Mouse (Mus musculus) ES-E14 (cell line): ENCODE data around the gene Shld2.

Source experiments
- CHD2 ChIP-seq: IDR thresholded peaks from 2 replicates; pipeline ENCODE4 v1.6.1; 2014; ENCODE audit warnings: mild to moderate bottlenecking, low read depth, low read length, inconsistent platforms
- HCFC1 ChIP-seq: IDR thresholded peaks from 2 replicates; pipeline ENCODE4 v1.6.1; 2012; ENCODE audit warnings: low read length, inconsistent platforms, borderline replicate concordance; ENCODE audit not compliant: insufficient read depth
- MAFK ChIP-seq: IDR thresholded peaks from 2 replicates; pipeline ENCODE4 v1.6.1; 2014; ENCODE audit warnings: mild to moderate bottlenecking, low read depth, low read length, inconsistent platforms; ENCODE audit not compliant: insufficient read depth
- ZC3H11A ChIP-seq: IDR thresholded peaks from 2 replicates; pipeline ENCODE4 v1.6.1; 2012; ENCODE audit warnings: low read depth, mild to moderate bottlenecking, inconsistent platforms, low read length, borderline replicate concordance
- ZNF384 ChIP-seq: IDR thresholded peaks from 2 replicates; pipeline ENCODE4 v1.6.1; 2012; ENCODE audit warnings: low read depth, low read length, inconsistent platforms

GRCm38 (mm10) chr14:34344361-34344760 is 34.1 kb upstream of the Shld2 start:
- TF ChIP-seq ZC3H11A = no peak
- TF ChIP-seq HCFC1 = no peak
- TF ChIP-seq MAFK = no peak
- TF ChIP-seq ZNF384 = no peak
- no peak for TF ChIP-seq CHD2
